Mouse (Mus musculus): ENCODE measurements at regions not wholly inside any gene's neighbourhood (a gene's known extent, or its start where the extent isn't known, plus 50 kb on each side); places are given as distances from the start of the nearest gene placed in this dataset.

GRCm38 (mm10) chr1:92277199-92277747, 81.8 kb upstream of the Hdac4 start:
- 75% methylated on average over 5 of the region's 5 CpGs for WGBS
- Histone ChIP-seq H3K27ac (ENCODE audit: low read depth) (no peak overlapping the region), H3K27me3 (ENCODE audit: control insufficient read depth, insufficient read depth, low read length) (no peaks in the 10 kb centered on the region), H3K9ac (replicated peaks; ENCODE audit: low read depth, low read length) (no peak overlapping the region), H3K4me2 (ENCODE audit: low read depth, low read length) (no peak overlapping the region), H3K4me1 (ENCODE audit: control insufficient read depth, insufficient read depth) (no peaks in the 10 kb centered on the region), H3K9me3 (replicated peaks; ENCODE audit: control insufficient read depth, low read length) (no peaks in the 10 kb centered on the region), H3K4me3 (ENCODE audit: low read depth, low read length) (no peak overlapping the region), H3K36me3 (replicated peaks; ENCODE audit: control insufficient read depth, insufficient read depth, low read length) (no peaks in the 10 kb centered on the region)
- no peak for TF ChIP-seq EP300 (IDR thresholded peaks at IDR 0.05; ENCODE audit: low read depth)
- TF ChIP-seq CTCF (IDR thresholded peaks at IDR 0.05; ENCODE audit: low read depth), result no peak
- DNase-seq (ENCODE audit: low spot score) (no peak), ATAC-seq (ENCODE audit: insufficient read depth, low read depth) (no peak)

- TF ChIP-seq EP300 (IDR thresholded peaks at IDR 0.05; ENCODE audit: low read depth) (no peak), CTCF (IDR thresholded peaks at IDR 0.05; ENCODE audit: low read depth) (peak; percentile 30)
- H3K36me3 ChIP-seq (replicated peaks; ENCODE audit: control insufficient read depth, insufficient read depth, low read length), result no peaks in the 10 kb centered on the region
- H3K27me3 ChIP-seq (ENCODE audit: control insufficient read depth, insufficient read depth, low read length), result no peaks in the 10 kb centered on the region
- DNase-seq (ENCODE audit: low spot score) (no peak), ATAC-seq (ENCODE audit: insufficient read depth, low read depth) (no peak)
- 0 out of 2 replicates have a peak, but pooled peaks cover under 1% of the 10 kb centered on the region for H3K4me1 ChIP-seq (ENCODE audit: control insufficient read depth, insufficient read depth)
- H3K9ac ChIP-seq (replicated peaks; ENCODE audit: low read depth, low read length), result no peak overlapping the region
- 53% methylated on average over 1 of the region's 1 CpGs for WGBS
- H3K27ac ChIP-seq (ENCODE audit: low read depth), result no peak overlapping the region
- H3K4me3 ChIP-seq (ENCODE audit: low read depth, low read length), result no peak overlapping the region
- H3K9me3 ChIP-seq (replicated peaks; ENCODE audit: control insufficient read depth, low read length), result no peaks in the 10 kb centered on the region
- no peak overlapping the region for H3K4me2 ChIP-seq (ENCODE audit: low read depth, low read length)
These were observed 79.9 kb upstream of the Hdac4 start for GRCm38 (mm10) chr1:92275388-92275787.

GRCm38 (mm10) chr1:92273760-92274159, 78.3 kb upstream of the Hdac4 start:
- ATAC-seq (ENCODE audit: insufficient read depth, low read depth), result no peak
- H3K36me3 ChIP-seq (replicated peaks; ENCODE audit: control insufficient read depth, insufficient read depth, low read length), result no peaks in the 10 kb centered on the region
- no peak overlapping the region for H3K27ac ChIP-seq (ENCODE audit: low read depth)
- H3K27me3 ChIP-seq (ENCODE audit: control insufficient read depth, insufficient read depth, low read length), result no peaks in the 10 kb centered on the region
- no peak overlapping the region for H3K4me3 ChIP-seq (ENCODE audit: low read depth, low read length)
- H3K9ac ChIP-seq (replicated peaks; ENCODE audit: low read depth, low read length), result no peak overlapping the region
- no peak overlapping the region for H3K4me2 ChIP-seq (ENCODE audit: low read depth, low read length)
- H3K9me3 ChIP-seq (replicated peaks; ENCODE audit: control insufficient read depth, low read length), result no peaks in the 10 kb centered on the region
- TF ChIP-seq CTCF (IDR thresholded peaks at IDR 0.05; ENCODE audit: low read depth), result no peak
- no peak for TF ChIP-seq EP300 (IDR thresholded peaks at IDR 0.05; ENCODE audit: low read depth)
- DNase-seq (ENCODE audit: low spot score), result no peak
- H3K4me1 ChIP-seq (ENCODE audit: control insufficient read depth, insufficient read depth), result peaks cover 4% of the 10 kb centered on the region; the same call in 1 of the 2 replicates
- 78% methylated on average over 2 of the region's 2 CpGs for WGBS

- no peak overlapping the region for H3K4me2 ChIP-seq (ENCODE audit: low read depth, low read length)
- no peaks in the 10 kb centered on the region for H3K27me3 ChIP-seq (ENCODE audit: control insufficient read depth, insufficient read depth, low read length)
- H3K4me3 ChIP-seq (ENCODE audit: low read depth, low read length), result no peak overlapping the region
- 73% methylated on average over 9 of the region's 9 CpGs for WGBS
- ATAC-seq (ENCODE audit: insufficient read depth, low read depth), result no peak
- H3K9ac ChIP-seq (replicated peaks; ENCODE audit: low read depth, low read length), result no peak overlapping the region
- no peak overlapping the region for H3K27ac ChIP-seq (ENCODE audit: low read depth)
- H3K9me3 ChIP-seq (replicated peaks; ENCODE audit: control insufficient read depth, low read length), result no peaks in the 10 kb centered on the region
- peaks cover 4% of the 10 kb centered on the region; the same call in 1 of the 2 replicates for H3K4me1 ChIP-seq (ENCODE audit: control insufficient read depth, insufficient read depth)
- TF ChIP-seq CTCF (IDR thresholded peaks at IDR 0.05; ENCODE audit: low read depth) (no peak), EP300 (IDR thresholded peaks at IDR 0.05; ENCODE audit: low read depth) (no peak)
- no peaks in the 10 kb centered on the region for H3K36me3 ChIP-seq (replicated peaks; ENCODE audit: control insufficient read depth, insufficient read depth, low read length)
- no peak for DNase-seq (ENCODE audit: low spot score)
These were observed 76.3 kb upstream of the Hdac4 start for GRCm38 (mm10) chr1:92271676-92272291.

GRCm38 (mm10) chr1:92270486-92271058, 75.1 kb upstream of the Hdac4 start:
- ATAC-seq (ENCODE audit: insufficient read depth, low read depth) (peak; percentile 36; the same call in 1 of the 2 replicates), DNase-seq (ENCODE audit: low spot score) (peak; percentile 41)
- no peak overlapping the region for H3K27ac ChIP-seq (ENCODE audit: low read depth)
- TF ChIP-seq CTCF (IDR thresholded peaks at IDR 0.05; ENCODE audit: low read depth) (no peak), EP300 (IDR thresholded peaks at IDR 0.05; ENCODE audit: low read depth) (no peak)
- peaks cover 4% of the 10 kb centered on the region; the same call in 1 of the 2 replicates for H3K4me1 ChIP-seq (ENCODE audit: control insufficient read depth, insufficient read depth)
- no peaks in the 10 kb centered on the region for H3K36me3 ChIP-seq (replicated peaks; ENCODE audit: control insufficient read depth, insufficient read depth, low read length)
- H3K9ac ChIP-seq (replicated peaks; ENCODE audit: low read depth, low read length), result no peak overlapping the region
- no peak overlapping the region for H3K4me3 ChIP-seq (ENCODE audit: low read depth, low read length)
- WGBS, result 25% methylated on average over 6 of the region's 6 CpGs
- no peaks in the 10 kb centered on the region for H3K9me3 ChIP-seq (replicated peaks; ENCODE audit: control insufficient read depth, low read length)
- no peaks in the 10 kb centered on the region for H3K27me3 ChIP-seq (ENCODE audit: control insufficient read depth, insufficient read depth, low read length)
- no peak overlapping the region for H3K4me2 ChIP-seq (ENCODE audit: low read depth, low read length)

Data from heart, postnatal 0 days (tissue).